Mouse (Mus musculus) kidney, adult 2 months (tissue): ENCODE results near the gene Gm8439. TPM values are rescaled to one million over a fixed set of nuclear protein-coding genes. Genes with fewer than 3 reads are reported as not detected.
"Not testable (repeated sequence)": the region's sequence is repeated elsewhere in the genome, so short reads cannot be mapped to it uniquely, and the experiment has no call there.

Source experiments
- DNase-seq: peaks from one replicate; pipeline ENCODE4 v3.0.0; 2021
- H3K27ac ChIP-seq: fragments of 200-500 bp; 2 replicates; pipeline ENCODE4 v1.5.1; 2012; ENCODE audit warnings: low read depth, low read length, control low read depth, inconsistent platforms; ENCODE audit not compliant: insufficient read depth
- H3K27me3 ChIP-seq: fragments of 200-500 bp; replicated peaks from 2 replicates; pipeline ENCODE4 v1.6.1; 2012; ENCODE audit warnings: mild to moderate bottlenecking, moderate library complexity, low read length, inconsistent platforms; ENCODE audit not compliant: control insufficient read depth, insufficient read depth
- H3K36me3 ChIP-seq: fragments of 200-500 bp; 2 replicates; pipeline ENCODE4 v1.6.1; 2012; ENCODE audit warnings: mild to moderate bottlenecking, moderate library complexity, low read length, inconsistent platforms; ENCODE audit not compliant: control insufficient read depth, insufficient read depth
- H3K4me1 ChIP-seq: fragments of 200-500 bp; 2 replicates; pipeline ENCODE4 v1.6.1; 2011; ENCODE audit warnings: low read length; ENCODE audit not compliant: control insufficient read depth, insufficient read depth
- H3K4me3 ChIP-seq: fragments of 200-500 bp; 2 replicates; pipeline ENCODE4 v1.5.1; 2011; ENCODE audit warnings: mild to moderate bottlenecking, low read depth, low read length, control low read depth; ENCODE audit not compliant: insufficient read depth
- CTCF ChIP-seq: fragments of 200-500 bp; conservative IDR thresholded peaks from 2 replicates; pipeline ENCODE4 v1.5.1; 2011; ENCODE audit warnings: low read depth, mild to moderate bottlenecking, control low read depth, low read length, moderate library complexity, mixed read lengths; ENCODE audit not compliant: insufficient read depth, insufficient read length
- POLR2A ChIP-seq: fragments of 200-500 bp; IDR thresholded peaks from one replicate; pipeline ENCODE4 v1.6.1; 2011; ENCODE audit warnings: low read depth, low read length, control low read depth
- WGBS: fragments of 180-500 bp; shearing (Covaris S2); methylation state at CpG from one replicate; pipeline ENCODE4 v1.1.7; 2018; 5-methylcytosine and 5-hydroxymethylcytosine counted together
- polyA plus RNA-seq: library from polyadenylated mRNA; depleted of rRNA; stranded (reverse); fragments of >200 nt; gene quantifications from 2 replicates; pipeline ENCODE4 v1.2.3, GENCODE M21; 2012

The Gm8439 gene
- polyA plus RNA-seq, 1 experiment = not detected

- Histone ChIP-seq H3K4me1 (peaks cover 4% of the 10 kb centered on the region; the same call in 1 of the 2 replicates), H3K4me3 (no peak overlapping the region), H3K27ac (no peak overlapping the region), H3K36me3 (no peaks in the 10 kb centered on the region), H3K27me3 (no peaks in the 10 kb centered on the region)
- TF ChIP-seq POLR2A = no peak
- peak; percentile 98 for TF ChIP-seq CTCF
- 12% methylated on average over 5 of the region's 5 CpGs for WGBS
- DNase-seq = peak; percentile 80
These were observed 1.4 kb downstream of the Gm8439 start for GRCm38 (mm10) chr4:120589815-120590422.

DNA sequence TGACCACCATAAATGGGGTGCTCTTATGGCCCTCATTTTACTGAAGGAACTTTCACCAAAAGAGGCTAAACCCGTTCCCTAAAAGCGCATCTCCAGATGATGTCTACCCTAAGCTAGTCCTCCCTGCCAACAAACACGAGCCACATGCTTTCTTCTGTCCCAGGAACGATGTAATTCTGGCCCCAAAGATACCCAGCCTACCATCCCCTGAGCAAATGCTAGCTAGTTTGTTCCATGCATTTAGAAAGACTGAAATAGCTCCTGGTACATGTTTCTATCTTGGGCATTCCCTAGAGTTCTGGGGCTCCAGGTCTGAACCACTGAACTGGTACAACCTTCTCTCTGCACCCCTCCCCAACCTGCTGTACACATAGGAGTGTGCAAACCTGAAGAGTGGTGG is 2.4 kb downstream of the Gm8439 start:
- WGBS = 88% methylated on average over 4 of the region's 4 CpGs

GRCm38 (mm10) chr4:120596210-120596609 is 7.7 kb downstream of the Gm8439 start:
- WGBS = 91% methylated on average over 1 of the region's 1 CpGs
- not testable (repeated sequence) for H3K27me3 ChIP-seq, H3K27ac ChIP-seq, H3K4me1 ChIP-seq, DNase-seq, H3K4me3 ChIP-seq, H3K36me3 ChIP-seq

More for the DNA sequence above, 2.4 kb downstream of the Gm8439 start:
- Histone ChIP-seq H3K4me1 (peaks cover 4% of the 10 kb centered on the region; the same call in 1 of the 2 replicates), H3K36me3 (no peaks in the 10 kb centered on the region), H3K4me3 (no peak overlapping the region), H3K27me3 (no peaks in the 10 kb centered on the region), H3K27ac (no peak overlapping the region)
- TF ChIP-seq POLR2A = no peak
- no peak for TF ChIP-seq CTCF
- no peak for DNase-seq

- TF ChIP-seq CTCF (no peak), POLR2A (no peak)
- no peaks in the 10 kb centered on the region for H3K27me3 ChIP-seq
- H3K4me3 ChIP-seq = no peak overlapping the region
- WGBS = 24% methylated on average over 2 of the region's 2 CpGs
- DNase-seq = peak; percentile 68
- no peak overlapping the region for H3K27ac ChIP-seq
- peaks cover 9% of the 10 kb centered on the region for H3K4me1 ChIP-seq
- no peaks in the 10 kb centered on the region for H3K36me3 ChIP-seq
These were observed 10.4 kb downstream of the Gm8439 start for GRCm38 (mm10) chr4:120598922-120599321.

- no peak for DNase-seq
- H3K27ac ChIP-seq = no peak overlapping the region
- TF ChIP-seq CTCF = no peak
- TF ChIP-seq POLR2A = no peak
- H3K4me3 ChIP-seq = no peak overlapping the region
- H3K4me1 ChIP-seq = peaks cover 9% of the 10 kb centered on the region
- H3K27me3 ChIP-seq = no peaks in the 10 kb centered on the region
- WGBS = 38% methylated on average over 1 of the region's 1 CpGs
- no peaks in the 10 kb centered on the region for H3K36me3 ChIP-seq
These were observed 13.2 kb downstream of the Gm8439 start for GRCm38 (mm10) chr4:120601774-120602173.

DNA sequence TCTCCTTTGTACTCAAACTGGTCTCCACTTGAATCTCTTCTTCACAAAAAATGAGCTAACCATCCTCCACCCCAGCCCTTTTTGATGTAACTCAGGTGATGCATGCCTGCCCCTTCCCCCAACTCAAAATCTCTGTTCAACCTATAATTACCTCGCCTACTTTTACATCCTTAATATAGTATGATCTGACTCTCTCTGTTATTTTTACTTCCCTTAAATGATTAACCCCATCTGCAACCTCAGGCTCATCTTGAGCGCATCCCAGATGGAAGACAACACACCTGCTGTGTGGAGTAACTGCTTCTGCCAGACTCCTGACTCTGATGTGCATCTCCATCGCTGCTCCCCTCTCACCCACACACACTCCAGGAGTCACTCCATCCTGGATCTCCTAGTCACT is 14.1 kb downstream of the Gm8439 start:
- TF ChIP-seq CTCF = no peak
- no peak for TF ChIP-seq POLR2A
- H3K27me3 ChIP-seq = no peaks in the 10 kb centered on the region
- H3K4me3 ChIP-seq = no peak overlapping the region
- H3K36me3 ChIP-seq = no peaks in the 10 kb centered on the region
- WGBS = 87% methylated on average over 3 of the region's 3 CpGs
- peaks cover 9% of the 10 kb centered on the region for H3K4me1 ChIP-seq
- H3K27ac ChIP-seq = no peak overlapping the region
- no peak for DNase-seq

- Histone ChIP-seq H3K4me1 (no peaks in the 10 kb centered on the region), H3K36me3 (no peaks in the 10 kb centered on the region), H3K27me3 (no peaks in the 10 kb centered on the region), H3K4me3 (no peak overlapping the region), H3K27ac (no peak overlapping the region)
- TF ChIP-seq POLR2A = no peak
- TF ChIP-seq CTCF = no peak
- WGBS = 34% methylated on average over 3 of the region's 3 CpGs
- DNase-seq = peak; percentile 34
These were observed 18.4 kb downstream of the Gm8439 start for GRCm38 (mm10) chr4:120606941-120607340.

GRCm38 (mm10) chr4:120611005-120611404 is 22.5 kb downstream of the Gm8439 start:
- no peak overlapping the region for H3K27ac ChIP-seq
- H3K4me1 ChIP-seq = 0 out of 2 replicates have a peak, but pooled peaks cover 2% of the 10 kb centered on the region
- DNase-seq = no peak
- H3K27me3 ChIP-seq = no peaks in the 10 kb centered on the region
- H3K36me3 ChIP-seq = no peaks in the 10 kb centered on the region
- TF ChIP-seq CTCF = no peak
- no peak for TF ChIP-seq POLR2A
- H3K4me3 ChIP-seq = no peak overlapping the region
- WGBS = 93% methylated on average over 3 of the region's 3 CpGs
